Mouse (Mus musculus) heart, embryonic 14.5 days (tissue): Measurements from ENCODE around the gene Svbp. TPM values are rescaled to one million over a fixed set of nuclear protein-coding genes. Genes with fewer than 3 reads are reported as not detected.

Experiments
- ATAC-seq: fragments of 200-750 bp; cut with Nextera tagmentation; 2 replicates; pipeline ENCODE4 v1.8.0; 2017; ENCODE audit warnings: low read depth, moderate TSS enrichment; ENCODE audit not compliant: insufficient number of reproducible peaks, insufficient read depth, low FRiP score
- H3K27ac ChIP-seq, 2 experiments: fragments of 200-500 bp in 1 of 2; fragments of 300-500 bp in 1 of 2; sonication (generic) in 1 of 2; replicated peaks in 1 of 2; 2 replicates each; pipeline ENCODE4 v1.5.1; 2012 to 2014; ENCODE audit warnings: low read depth in 2 of 2, low read length in 2 of 2, control low read depth in 1 of 2, mild to moderate bottlenecking in 1 of 2, mixed read lengths in 1 of 2; ENCODE audit not compliant: control insufficient read depth in 1 of 2, insufficient read depth in 1 of 2
- H3K27me3 ChIP-seq: fragments of 300-500 bp; sonication (generic); 2 replicates; pipeline ENCODE4 v1.6.1; 2014; ENCODE audit warnings: mild to moderate bottlenecking, low read length, control low read depth; ENCODE audit not compliant: control insufficient read depth, insufficient read depth
- H3K36me3 ChIP-seq: fragments of 300-500 bp; sonication (generic); 2 replicates; pipeline ENCODE4 v1.6.1; 2014; ENCODE audit warnings: mild to moderate bottlenecking, control low read depth, low read length, mixed read lengths; ENCODE audit not compliant: control insufficient read depth, insufficient read depth
- H3K4me1 ChIP-seq, 2 experiments: fragments of 200-500 bp in 1 of 2; fragments of 300-500 bp in 1 of 2; sonication (generic) in 1 of 2; 2 replicates each; pipeline ENCODE4 v1.6.1; 2012 to 2014; ENCODE audit warnings: low read length in 2 of 2, control low read depth in 1 of 2, mixed read lengths in 1 of 2; ENCODE audit not compliant: control insufficient read depth in 2 of 2, insufficient read depth in 2 of 2
- H3K4me2 ChIP-seq: fragments of 300-500 bp; sonication (generic); 2 replicates; pipeline ENCODE4 v1.6.1; 2014; ENCODE audit warnings: mild to moderate bottlenecking, low read length
- H3K4me3 ChIP-seq, 2 experiments: fragments of 200-500 bp in 1 of 2; fragments of 300-500 bp in 1 of 2; sonication (generic) in 1 of 2; 2 replicates each; pipeline ENCODE4 v1.5.1; 2012 to 2014; ENCODE audit warnings: low read length in 2 of 2, mild to moderate bottlenecking in 2 of 2, control low read depth in 1 of 2, low read depth in 1 of 2, moderate library complexity in 1 of 2; ENCODE audit not compliant: control insufficient read depth in 1 of 2, insufficient read depth in 1 of 2
- H3K9ac ChIP-seq: fragments of 300-500 bp; sonication (generic); 2 replicates; pipeline ENCODE4 v1.6.1; 2014; ENCODE audit warnings: mild to moderate bottlenecking, low read length
- H3K9me3 ChIP-seq: fragments of 300-500 bp; sonication (generic); 2 replicates; pipeline ENCODE4 v1.6.1; 2016; ENCODE audit warnings: low read length, control low read depth; ENCODE audit not compliant: control insufficient read depth
- WGBS: fragments of 180-500 bp; shearing (Covaris S2); extraction: QIAGEN DNeasy Blood & Tissue Kit; methylation state at CpG from one replicate; pipeline ENCODE4 v1.1.7; 2014; 5-methylcytosine and 5-hydroxymethylcytosine counted together
- polyA plus RNA-seq: library from polyadenylated mRNA; unstranded; fragments of >200 nt; fragmentation: Nextera tagmentation; extraction: Ambion mirVana; gene quantifications from 2 replicates; pipeline ENCODE4 v1.2.1, GENCODE M21; 2014

The Svbp gene
- polyA plus RNA-seq, 1 experiment from 2014 or later = 141 TPM

- H3K9ac ChIP-seq = no peak within 1 kb of the TSS
- no peak within 1 kb of the TSS for H3K4me2 ChIP-seq
- 9% methylated on average over 11 of the region's 11 CpGs for WGBS
- no peaks in the 10 kb centered on the region for H3K27me3 ChIP-seq
- no peaks in the 10 kb centered on the region for H3K9me3 ChIP-seq
- no peak within 1 kb of the TSS for H3K4me3 ChIP-seq
- no peak for ATAC-seq
- H3K27ac ChIP-seq = no peak within 1 kb of the TSS
- peaks cover 15 to 18% of the 10 kb centered on the region in 2 experiments; a peak in 3 of 4 replicates for H3K4me1 ChIP-seq
- H3K36me3 ChIP-seq = 0 out of 2 replicates have a peak, but pooled peaks cover 3% of the 10 kb centered on the region
Observed at GRCm38 (mm10) chr4:119218169-119218568, 23.1 kb downstream of the Svbp start, which contains the start of gene Tmem269. Gene Tmem269 (minus strand): TSS chr4:119218217.

- Histone ChIP-seq H3K27me3 (no peaks in the 10 kb centered on the region), H3K4me2 (no peak overlapping the region), H3K27ac (no peak overlapping the region), H3K9me3 (no peaks in the 10 kb centered on the region), H3K36me3 (peaks cover 49% of the 10 kb centered on the region), H3K9ac (no peak overlapping the region), H3K4me3 (no peak overlapping the region), H3K4me1 (no peaks in the 10 kb centered on the region; a peak in 1 of 4 replicates)
- 86% methylated on average over 1 of the region's 1 CpGs for WGBS
- ATAC-seq = no peak
Observed at GRCm38 (mm10) chr4:119223696-119224095, 28.6 kb downstream of the Svbp start.

- ATAC-seq = no peak
- Histone ChIP-seq H3K9me3 (no peaks in the 10 kb centered on the region), H3K4me3 (no peak overlapping the region), H3K27me3 (no peaks in the 10 kb centered on the region), H3K4me2 (no peak overlapping the region), H3K9ac (no peak overlapping the region), H3K4me1 (no peaks in the 10 kb centered on the region), H3K27ac (no peak overlapping the region), H3K36me3 (peaks cover 49% of the 10 kb centered on the region)
- whole genome bisulfite sequencing = 91% methylated on average over 3 of the region's 3 CpGs
Observed at GRCm38 (mm10) chr4:119224534-119224933, 29.4 kb downstream of the Svbp start.

- H3K36me3 ChIP-seq = peaks cover 49% of the 10 kb centered on the region
- no peak for ATAC-seq
- WGBS = 86% methylated on average over 9 of the region's 9 CpGs
Observed at GRCm38 (mm10) chr4:119225719-119226118, 30.6 kb downstream of the Svbp start.

GRCm38 (mm10) chr4:119226751-119227150 lies 31.6 kb downstream of the Svbp start:
- H3K4me1 ChIP-seq = peaks cover 0 to 5% of the 10 kb centered on the region in 2 experiments; a peak in 2 of 4 replicates
- H3K27ac ChIP-seq = no peak overlapping the region
- ATAC-seq = no peak
- H3K36me3 ChIP-seq = peaks cover 49% of the 10 kb centered on the region
- no peak overlapping the region for H3K9ac ChIP-seq
- H3K27me3 ChIP-seq = no peaks in the 10 kb centered on the region
- 94% methylated on average over 11 of the region's 11 CpGs for WGBS
- no peak overlapping the region for H3K4me2 ChIP-seq
- no peak overlapping the region for H3K4me3 ChIP-seq
- no peaks in the 10 kb centered on the region for H3K9me3 ChIP-seq

More at GRCm38 (mm10) chr4:119225719-119226118, 30.6 kb downstream of the Svbp start:
- no peak overlapping the region for H3K9ac ChIP-seq
- no peaks in the 10 kb centered on the region for H3K4me1 ChIP-seq
- no peak overlapping the region for H3K4me3 ChIP-seq
- H3K27me3 ChIP-seq = no peaks in the 10 kb centered on the region
- H3K27ac ChIP-seq = no peak overlapping the region
- no peaks in the 10 kb centered on the region for H3K9me3 ChIP-seq
- no peak overlapping the region for H3K4me2 ChIP-seq

GRCm38 (mm10) chr4:119232410-119233255 lies 37.5 kb downstream of the Svbp start, which contains the start of the genes AU022252 and P3h1:
Gene AU022252 (minus strand): TSS chr4:119232712.
Gene P3h1 (plus strand): TSS chr4:119232915.
- peak within 1 kb of the TSS; percentile 95 for H3K9ac ChIP-seq
- peak within 1 kb of the TSS; percentile 23 to 67 for H3K27ac ChIP-seq
- ATAC-seq = peak; percentile 96
- no peaks in the 10 kb centered on the region for H3K27me3 ChIP-seq
- no peaks in the 10 kb centered on the region for H3K9me3 ChIP-seq
- H3K4me2 ChIP-seq = peak within 1 kb of the TSS; percentile 83
- H3K36me3 ChIP-seq = peaks cover 30% of the 10 kb centered on the region
- H3K4me1 ChIP-seq = peaks cover 0 to 18% of the 10 kb centered on the region in 2 experiments; a peak in 2 of 4 replicates
- under 1% methylated on average over 71 of the region's 71 CpGs for WGBS
- peak within 1 kb of the TSS; percentile 72 to 89 for H3K4me3 ChIP-seq

- H3K27me3 ChIP-seq = no peaks in the 10 kb centered on the region
- peak; percentile 32; the same call in 1 of the 2 replicates for ATAC-seq
- peak overlapping the region; percentile 72 to 89 for H3K4me3 ChIP-seq
- under 1% methylated on average over 36 of the region's 36 CpGs for WGBS
- H3K9me3 ChIP-seq = no peaks in the 10 kb centered on the region
- H3K4me2 ChIP-seq = peak overlapping the region; percentile 83
- H3K27ac ChIP-seq = peak overlapping the region; percentile 23 to 67
- H3K9ac ChIP-seq = peak overlapping the region; percentile 85
- H3K36me3 ChIP-seq = peaks cover 29% of the 10 kb centered on the region
- peaks cover 0 to 18% of the 10 kb centered on the region in 2 experiments; a peak in 2 of 4 replicates for H3K4me1 ChIP-seq
Observed at GRCm38 (mm10) chr4:119233256-119233901, 38.3 kb downstream of the Svbp start.
